Mouse (Mus musculus): ENCODE results near the gene Asic4. TPM values are rescaled to one million over a fixed set of nuclear protein-coding genes. Genes with fewer than 3 reads are reported as not detected.

Asic4 gene
- total RNA-seq, 2 experiments from 2014 or later, result not detected

DNA sequence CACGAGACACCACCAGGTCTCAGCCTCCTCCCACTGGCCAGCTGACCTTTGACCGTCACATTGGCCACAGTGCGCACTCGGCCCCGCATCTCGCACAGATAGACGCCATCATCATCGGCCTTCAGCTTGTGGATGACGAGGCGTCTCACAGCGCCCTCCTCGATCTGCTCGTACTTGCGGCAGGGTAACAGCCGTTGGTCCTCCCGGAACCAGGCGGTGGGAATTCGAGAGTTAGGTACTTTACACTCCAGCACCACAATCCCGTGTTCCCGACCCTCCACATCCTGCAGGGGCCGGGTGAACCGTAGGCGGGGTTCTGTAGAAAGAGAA lies 53.4 kb downstream of the Asic4 start:
- DNase-seq, result no peak

GRCm38 (mm10) chr1:75504256-75505045 lies 54.2 kb downstream of the Asic4 start:
- DNase-seq, result no peak

- DNase-seq, result peak; percentile 77
These were observed 55.1 kb downstream of the Asic4 start for GRCm38 (mm10) chr1:75505159-75505955.

DNA sequence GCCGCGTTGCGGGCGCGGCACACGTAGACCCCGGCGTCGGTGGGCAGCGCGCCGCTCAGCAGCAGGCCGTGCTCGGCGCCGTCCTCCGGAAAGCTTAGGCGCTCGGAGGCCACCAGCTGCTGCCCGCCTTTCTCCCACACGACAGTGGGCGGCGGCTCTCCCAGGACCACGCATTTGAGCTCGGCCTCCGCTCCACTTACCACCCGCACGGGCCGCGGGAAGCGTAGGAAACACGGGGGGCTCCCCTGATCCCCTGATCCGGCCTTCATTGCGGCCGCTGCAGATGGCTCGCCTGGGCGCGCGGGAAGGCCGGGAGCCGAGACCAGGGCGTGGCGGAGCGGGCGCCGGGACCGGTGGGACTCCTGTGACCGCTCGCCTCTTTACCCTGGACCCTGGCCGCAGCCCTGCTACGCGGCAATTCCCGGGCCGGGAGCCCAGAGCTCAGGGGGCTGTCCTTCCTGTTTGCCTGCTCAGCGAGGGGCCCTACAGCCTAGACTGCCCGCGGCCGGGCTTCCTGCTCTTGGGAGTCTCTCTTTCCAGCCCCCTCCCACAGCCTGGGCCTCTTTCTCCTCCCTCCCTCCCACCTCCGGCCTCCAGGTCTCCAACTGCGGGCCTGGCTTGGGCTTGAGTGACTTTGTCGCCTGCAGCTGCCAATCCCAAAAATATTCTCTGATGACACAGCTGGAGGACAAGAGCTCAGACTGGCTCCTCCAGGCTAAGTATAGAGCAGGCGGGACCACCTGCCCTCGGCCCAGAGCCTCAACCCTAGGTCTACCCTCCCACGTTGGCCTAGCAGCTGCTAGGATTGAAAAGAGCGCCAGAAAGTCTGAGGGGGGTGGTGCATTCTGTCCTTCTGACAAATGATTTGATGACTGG lies 56.0 kb downstream of the Asic4 start, which contains the start of gene Obsl1:
Obsl1 (minus strand) TSS at position 497 of the 876 bp plus-strand sequence.
- DNase-seq, result peak; percentile 82

DNA sequence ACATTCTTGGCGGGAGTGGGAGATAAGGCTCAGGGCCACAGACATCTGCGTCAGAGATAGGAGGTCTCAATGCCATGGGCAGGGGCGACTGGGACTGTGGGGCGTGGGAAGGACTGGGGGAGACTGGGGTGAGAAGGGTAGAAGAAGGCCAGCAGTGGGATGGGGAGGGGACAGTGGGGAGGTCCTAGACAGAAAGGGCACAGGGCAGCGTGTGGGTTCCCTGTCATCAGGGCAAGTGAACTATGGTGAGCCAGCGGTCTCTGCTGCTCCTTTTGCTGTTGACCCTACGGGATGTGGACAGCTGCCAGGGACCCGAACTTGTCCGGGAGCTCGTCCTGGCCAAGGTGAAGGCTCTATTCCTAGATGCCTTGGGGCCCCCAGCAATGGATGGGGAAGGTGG lies 56.8 kb downstream of the Asic4 start, which contains the start of gene Inha:
Inha (plus strand) TSS at position 72 of the 400 bp plus-strand sequence.
- no peak for DNase-seq

GRCm38 (mm10) chr1:75509586-75509985 lies 59.4 kb downstream of the Asic4 start:
- DNase-seq, result no peak

DNA sequence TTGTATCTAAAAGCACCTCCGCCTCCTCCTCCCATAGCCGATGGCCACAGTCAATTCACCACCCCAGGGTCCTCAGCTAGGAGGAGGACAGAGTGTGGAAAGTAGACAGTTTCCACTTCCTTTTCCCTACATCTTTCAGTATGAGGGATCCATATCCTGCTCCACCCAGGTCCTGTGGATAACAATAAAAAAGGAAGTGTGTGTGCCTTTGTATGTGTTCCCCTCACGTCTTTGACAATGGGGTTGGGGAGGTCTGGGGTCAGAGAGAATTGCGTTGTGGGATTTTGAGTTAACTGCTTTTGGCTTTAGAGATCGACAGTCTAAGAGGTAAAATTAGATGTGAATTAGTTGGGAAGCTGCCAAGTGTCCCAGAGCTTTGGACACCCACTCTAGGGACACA lies 59.9 kb downstream of the Asic4 start:
- no peak for DNase-seq

- DNase-seq, result no peak
These were observed 61.4 kb downstream of the Asic4 start for GRCm38 (mm10) chr1:75511437-75512210.

DNA sequence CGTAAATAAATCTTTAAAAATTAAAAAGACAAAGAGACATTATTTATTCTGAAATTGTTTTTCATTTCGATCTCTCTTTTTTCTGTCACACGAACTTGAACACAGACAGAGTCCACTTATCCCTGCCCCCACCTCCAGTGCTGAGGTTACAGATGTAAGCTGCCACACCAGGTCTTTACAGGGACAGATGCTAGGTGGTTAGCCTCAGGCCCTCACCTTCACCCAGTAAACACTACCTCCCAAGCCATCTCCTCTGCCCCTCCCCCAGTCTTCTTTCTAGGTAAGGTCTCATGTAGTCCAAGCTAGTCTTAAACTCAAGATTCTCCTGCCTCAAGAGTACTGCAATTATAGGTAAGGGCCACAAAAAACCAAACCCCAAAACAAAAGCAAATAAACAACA lies 62.3 kb downstream of the Asic4 start:
- DNase-seq, result no peak

GRCm38 (mm10) chr1:75516703-75517380 lies 66.6 kb downstream of the Asic4 start:
- no peak for DNase-seq

GRCm38 (mm10) chr1:75517984-75518383 lies 67.7 kb downstream of the Asic4 start:
- DNase-seq, result no peak

- DNase-seq, result no peak
These were observed 68.2 kb downstream of the Asic4 start for GRCm38 (mm10) chr1:75518427-75518826.

DNA sequence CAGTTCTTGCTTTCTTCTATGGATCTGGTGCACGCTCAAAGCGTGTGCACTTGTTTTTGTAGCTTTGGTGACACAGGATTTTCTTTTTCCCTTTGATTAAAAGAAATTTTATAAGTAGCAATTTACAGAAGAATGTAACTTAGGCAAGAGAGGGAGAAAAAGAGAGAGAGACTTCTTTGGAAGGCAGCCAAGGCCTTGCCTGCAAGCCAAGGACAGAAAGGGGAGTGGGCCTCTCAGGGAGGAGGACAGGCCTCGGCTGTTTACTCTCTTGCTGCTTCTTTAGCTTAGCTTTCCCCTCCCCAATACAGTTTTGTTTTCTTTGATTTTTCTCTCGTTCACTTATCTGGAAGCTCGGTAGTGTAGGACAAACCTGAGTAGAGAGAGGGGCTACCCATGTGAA lies 69.3 kb downstream of the Asic4 start:
- DNase-seq, result no peak

GRCm38 (mm10) chr1:75521321-75522031 lies 71.2 kb downstream of the Asic4 start, which contains the start of gene Stk11ip:
Gene Stk11ip (plus strand): TSS chr1:75521529.
- DNase-seq, result peak; percentile 91

Other genes with a start within 250 kb of the Asic4 start
- 1 to 10 TPM; 6.5 to 8.6 TPM for gene Glb1l, start 239.6 kb upstream of the Asic4 start, total RNA-seq (2021)
- 10 to 100 TPM; 31.8 to 40.3 TPM for gene Stk16, start 239.6 kb upstream of the Asic4 start, total RNA-seq (2021)
- 100 to 1,000 TPM; 490 to 573 TPM for gene Tuba4a, start 230.6 kb upstream of the Asic4 start, total RNA-seq (2021)
- not detected for gene A630095N17Rik, start 218.3 kb upstream of the Asic4 start, total RNA-seq (2021)
- gene Dnajb2, start 214.0 kb upstream of the Asic4 start, total RNA-seq (2021), result 10 to 100 TPM; 32.4 to 38.8 TPM
- under 1 TPM; 0.65 to 0.68 TPM for gene Ptprn, start 185.9 kb upstream of the Asic4 start, total RNA-seq (2021)
- gene Resp18, start 172.0 kb upstream of the Asic4 start, total RNA-seq (2021), result not detected
- 10 to 100 TPM; 51.0 to 53.8 TPM for gene Dnpep, start 132.4 kb upstream of the Asic4 start, total RNA-seq (2021)
- gene Des, start 90.1 kb upstream of the Asic4 start, total RNA-seq (2021), result 1,000 to 10,000 TPM; 1,482 to 1,503 TPM
- 100 to 1,000 TPM; 196 to 209 TPM for gene Speg, start 75.1 kb upstream of the Asic4 start, total RNA-seq (2021)
- 10 to 100 TPM; 35.6 to 39.7 TPM for gene Gmppa, start 14.5 kb upstream of the Asic4 start, total RNA-seq (2021)
- gene Chpf, start 28.9 kb downstream of the Asic4 start, total RNA-seq (2021), result 10 to 100 TPM; 22.2 to 32.0 TPM
- gene Tmem198, start 29.1 kb downstream of the Asic4 start, total RNA-seq (2021), result under 1 TPM; 0.68 to 0.87 TPM
- 100 to 1,000 TPM; 107 to 122 TPM for gene Obsl1, start 56.0 kb downstream of the Asic4 start, total RNA-seq (2021)
- gene Inha, start 56.6 kb downstream of the Asic4 start, total RNA-seq (2021), result 10 to 100 TPM; 11.9 to 12.8 TPM
- 1 to 10 TPM; 7.5 to 8.9 TPM for gene Stk11ip, start 71.1 kb downstream of the Asic4 start, total RNA-seq (2021)
- 10 to 100 TPM in 1 of 2 experiments, 1 to 10 TPM in 1; 6.4 to 14.0 TPM for gene Slc4a3, start 95.8 kb downstream of the Asic4 start, total RNA-seq (2021)